Mouse (Mus musculus) CH12.LX (cell line): ENCODE measurements around the gene Gm42417. TPM values are rescaled to one million over a fixed set of nuclear protein-coding genes. Genes with fewer than 3 reads are reported as not detected.
A peak's percentile ranks its signal among the peaks of the same experiment; 100 is the strongest.

ENCODE experiments used
- DNase-seq: peaks from one replicate; pipeline ENCODE4 v3.0.0-alpha.2; 2013; ENCODE audit errors: extremely low read depth
- H3K27ac ChIP-seq: 2 replicates; pipeline ENCODE4 v1.5.1; 2012; ENCODE audit warnings: low read depth, mild to moderate bottlenecking, control low read depth, moderate library complexity; ENCODE audit not compliant: insufficient read depth
- H3K27me3 ChIP-seq: replicated peaks from 2 replicates; pipeline ENCODE3; 2012; ENCODE audit warnings: inconsistent platforms
- H3K36me3 ChIP-seq, 2 experiments: replicated peaks in 1 of 2; 2 replicates each; pipeline versions ENCODE3 to v1.6.1; 2012; ENCODE audit warnings: inconsistent platforms in 1 of 2, low read length in 1 of 2, mild to moderate bottlenecking in 1 of 2, mixed read lengths in 1 of 2, moderate library complexity in 1 of 2; ENCODE audit not compliant: control insufficient read depth in 1 of 2, insufficient read depth in 1 of 2
- H3K4me1 ChIP-seq, 2 experiments: 2 replicates each; pipeline ENCODE4 v1.6.1; 2012; ENCODE audit warnings: inconsistent platforms in 1 of 2, moderate library complexity in 1 of 2; ENCODE audit not compliant: insufficient read depth in 2 of 2, control insufficient read depth in 1 of 2
- H3K4me2 ChIP-seq: 2 replicates; pipeline ENCODE4 v1.6.1; 2012; ENCODE audit warnings: low read depth, mild to moderate bottlenecking, control low read depth; ENCODE audit not compliant: poor library complexity, insufficient read depth, severe bottlenecking
- H3K4me3 ChIP-seq, 3 experiments: fragments of 150-350 bp in 1 of 3; sonication (generic) in 1 of 3; replicated peaks in 1 of 3; 2 replicates each; pipeline versions ENCODE3 to v1.5.1; 2011 to 2012; ENCODE audit warnings: low read depth in 2 of 3, low read length in 2 of 3, mild to moderate bottlenecking in 2 of 3, moderate library complexity in 2 of 3, control low read depth in 1 of 3, improper control_type of control experiment in 1 of 3, inconsistent platforms in 1 of 3, mixed read lengths in 1 of 3; ENCODE audit not compliant: poor library complexity in 1 of 3
- H3K79me2 ChIP-seq: replicated peaks from 2 replicates; pipeline ENCODE4 v1.6.1; 2012; ENCODE audit warnings: mild to moderate bottlenecking, moderate library complexity; ENCODE audit not compliant: control insufficient read depth, poor library complexity, insufficient read depth, severe bottlenecking; ENCODE audit errors: extremely low read depth
- H3K9ac ChIP-seq: 2 replicates; pipeline ENCODE4 v1.6.1; 2012; ENCODE audit warnings: low read depth, mild to moderate bottlenecking, control low read depth, moderate library complexity; ENCODE audit not compliant: insufficient read depth
- H3K9me3 ChIP-seq: replicated peaks from 2 replicates; pipeline ENCODE3; 2012; ENCODE audit warnings: low read length, inconsistent platforms, mixed read lengths
- CHD1 ChIP-seq: IDR thresholded peaks from 2 replicates; pipeline ENCODE4 v1.6.1; 2012; ENCODE audit warnings: low read depth, low read length, improper control_type of control experiment, inconsistent platforms
- CHD2 ChIP-seq: IDR thresholded peaks from 2 replicates; pipeline ENCODE4 v1.6.1; 2011; ENCODE audit warnings: low read length, improper control_type of control experiment
- CTCF ChIP-seq, 2 experiments: IDR thresholded peaks in 1 of 2; conservative IDR thresholded peaks in 1 of 2; 2 replicates each; pipeline ENCODE4 v1.5.1; 2011 to 2012; ENCODE audit warnings: low read depth in 2 of 2, low read length in 2 of 2, improper control_type of control experiment in 1 of 2, inconsistent platforms in 1 of 2, mild to moderate bottlenecking in 1 of 2, moderate library complexity in 1 of 2
- ELF1 ChIP-seq: IDR thresholded peaks from 2 replicates; pipeline ENCODE4 v1.6.1; 2014; ENCODE audit warnings: low read depth, mild to moderate bottlenecking, inconsistent platforms, low read length, improper control_type of control experiment
- GABPA ChIP-seq: IDR thresholded peaks from 2 replicates; pipeline ENCODE4 v1.6.1; 2012; ENCODE audit warnings: low read depth, low read length, improper control_type of control experiment, inconsistent platforms; ENCODE audit not compliant: insufficient replicate concordance
- HCFC1 ChIP-seq: IDR thresholded peaks from 2 replicates; pipeline ENCODE4 v1.6.1; 2012; ENCODE audit warnings: low read depth, mild to moderate bottlenecking, inconsistent platforms, low read length, improper control_type of control experiment
- IRF4 ChIP-seq: IDR thresholded peaks from 2 replicates; pipeline ENCODE4 v1.6.1; 2014; ENCODE audit warnings: low read depth, mild to moderate bottlenecking, inconsistent platforms, low read length, improper control_type of control experiment
- JUN ChIP-seq: IDR thresholded peaks from 2 replicates; pipeline ENCODE4 v1.6.1; 2011; ENCODE audit warnings: low read depth, mild to moderate bottlenecking, low read length, improper control_type of control experiment, moderate library complexity; ENCODE audit not compliant: insufficient read depth
- JUND ChIP-seq: conservative IDR thresholded peaks from 2 replicates; pipeline ENCODE4 v1.6.1; 2011; ENCODE audit warnings: low read depth, low read length, improper control_type of control experiment
- MAZ ChIP-seq: IDR thresholded peaks from 2 replicates; pipeline ENCODE4 v1.6.1; 2012; ENCODE audit warnings: low read depth, mild to moderate bottlenecking, inconsistent platforms, low read length, improper control_type of control experiment, moderate library complexity
- MEF2A ChIP-seq: IDR thresholded peaks from 2 replicates; pipeline ENCODE4 v1.6.1; 2014; ENCODE audit warnings: low read depth, mild to moderate bottlenecking, inconsistent platforms, low read length, improper control_type of control experiment, borderline replicate concordance
- MYC ChIP-seq: IDR thresholded peaks from 2 replicates; pipeline ENCODE4 v1.6.1; 2011; ENCODE audit warnings: low read depth, mild to moderate bottlenecking, improper control_type of control experiment, low read length
- NRF1 ChIP-seq: IDR thresholded peaks from 2 replicates; pipeline ENCODE4 v1.6.1; 2014; ENCODE audit warnings: low read depth, mild to moderate bottlenecking, inconsistent platforms, low read length, improper control_type of control experiment, moderate library complexity
- PAX5 ChIP-seq: IDR thresholded peaks from 2 replicates; pipeline ENCODE4 v1.6.1; 2012; ENCODE audit warnings: low read length, inconsistent platforms, mixed read lengths
- RCOR1 ChIP-seq: conservative IDR thresholded peaks from 2 replicates; pipeline ENCODE4 v1.6.1; 2012; ENCODE audit warnings: low read depth, mild to moderate bottlenecking, inconsistent platforms, low read length, improper control_type of control experiment
- SIN3A ChIP-seq: IDR thresholded peaks from 2 replicates; pipeline ENCODE4 v1.6.1; 2012; ENCODE audit warnings: low read length, improper control_type of control experiment, inconsistent platforms
- TBP ChIP-seq: conservative IDR thresholded peaks from 2 replicates; pipeline ENCODE4 v1.6.1; 2011; ENCODE audit warnings: low read depth, low read length, improper control_type of control experiment
- TCF12 ChIP-seq: IDR thresholded peaks from 2 replicates; pipeline ENCODE4 v1.6.1; 2014; ENCODE audit warnings: low read depth, mild to moderate bottlenecking, inconsistent platforms, low read length, improper control_type of control experiment
- USF2 ChIP-seq: conservative IDR thresholded peaks from 2 replicates; pipeline ENCODE4 v1.6.1; 2011; ENCODE audit warnings: low read depth, low read length, improper control_type of control experiment
- ZKSCAN1 ChIP-seq: IDR thresholded peaks from 2 replicates; pipeline ENCODE4 v1.6.1; 2012; ENCODE audit warnings: low read depth, inconsistent platforms, low read length, improper control_type of control experiment, borderline replicate concordance
- ZMIZ1 ChIP-seq: IDR thresholded peaks from 2 replicates; pipeline ENCODE4 v1.6.1; 2012; ENCODE audit warnings: low read depth, mild to moderate bottlenecking, inconsistent platforms, low read length, improper control_type of control experiment
- dilution Hi-C: fragments of 300-500 bp; cut with MboI; formaldehyde crosslinking; loops from 2 replicates; pipeline ENCODE4 v1.14.3; 2020; ENCODE audit warnings: low sequenced_read_pairs; ENCODE audit not compliant: extremely low pct_unique_long_range_greater_than_20kb, extremely low pct_ligation_motif_present
- in situ Hi-C: fragments of 300-500 bp; cut with MboI; formaldehyde crosslinking; loops from 3 replicates; pipeline ENCODE4 v1.14.3; 2019; ENCODE audit warnings: low sequenced_read_pairs, low pct_ligation_motif_present, low pct_unique_long_range_greater_than_20kb, mixed read lengths
- polyA plus RNA-seq: library from polyadenylated mRNA; unstranded; fragments of >175 nt; gene quantifications from 2 replicates; pipeline ENCODE4 v1.2.1, GENCODE M21; 2012; ENCODE audit warnings: low read depth; ENCODE audit not compliant: insufficient read length
- total RNA-seq, 2 experiments: library from RNA; depleted of rRNA; stranded (reverse); fragments of 300-350 nt in 1 of 2; fragments of >200 nt in 1 of 2; gene quantifications; 2 replicates each; pipeline ENCODE4 v1.2.3; 2012 to 2014

Gm42417 gene
- total and polyA plus RNA-seq, 3 experiments = 0.08 to 3.9 TPM; not detected in 1

DNA sequence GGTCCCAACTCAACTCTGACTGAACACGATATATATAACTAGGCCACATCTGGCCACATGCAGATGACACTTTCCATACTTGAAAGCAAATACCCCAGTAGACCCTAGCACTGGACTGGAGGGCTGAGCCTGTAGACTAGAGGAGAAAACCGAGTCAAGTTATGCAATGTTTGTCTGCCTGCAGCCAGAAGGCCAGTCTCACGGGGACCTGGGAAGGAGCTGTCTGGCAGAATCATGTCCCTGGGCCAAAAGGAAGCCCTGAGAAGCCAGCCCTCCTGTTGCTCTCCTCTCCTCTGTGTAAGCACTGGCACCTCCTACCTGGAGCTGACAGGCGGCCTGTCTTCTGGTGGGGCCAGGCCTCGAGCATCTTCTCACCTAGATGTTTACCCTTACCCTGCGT lies 36.1 kb upstream of the Gm42417 start:
- no peaks in the 10 kb centered on the region for H3K36me3 ChIP-seq
- no peak overlapping the region for H3K9ac ChIP-seq
- no peaks in the 10 kb centered on the region for H3K79me2 ChIP-seq
- no peak for TF ChIP-seq NRF1
- TF ChIP-seq MEF2A = no peak
- no peak for TF ChIP-seq RCOR1
- TF ChIP-seq IRF4 = no peak
- TF ChIP-seq TBP = no peak
- no peak for TF ChIP-seq PAX5
- TF ChIP-seq CHD2 = no peak
- TF ChIP-seq SIN3A = no peak
- no peak for TF ChIP-seq CTCF (conservative IDR thresholded peaks at IDR 0.05 in 1 of 2, IDR thresholded peaks at IDR 0.05 in 1 of 2; ENCODE audit: low read depth in 2 of 2, low read length in 2 of 2)
- no peak for TF ChIP-seq ELF1
- TF ChIP-seq MAZ = no peak
- H3K27me3 ChIP-seq = no peaks in the 10 kb centered on the region
- dilution Hi-C loops (no loop called here), in situ Hi-C loops (no loop called here)
- H3K4me1 ChIP-seq = peaks cover 2 to 23% of the 10 kb centered on the region in 2 experiments; a peak in 3 of 4 replicates
- DNase-seq = no peak
- H3K4me2 ChIP-seq = no peak overlapping the region
- H3K27ac ChIP-seq = no peak overlapping the region
- H3K4me3 ChIP-seq = no peak overlapping the region
- H3K9me3 ChIP-seq = no peaks in the 10 kb centered on the region

- H3K27me3 ChIP-seq = no peaks in the 10 kb centered on the region
- no peak overlapping the region for H3K4me2 ChIP-seq
- in situ Hi-C loops (no loop called here), dilution Hi-C loops (no loop called here)
- no peak for DNase-seq
- no peak overlapping the region for H3K27ac ChIP-seq
- no peak overlapping the region for H3K9ac ChIP-seq
- H3K36me3 ChIP-seq = no peaks in the 10 kb centered on the region
- no peaks in the 10 kb centered on the region for H3K9me3 ChIP-seq
- no peaks in the 10 kb centered on the region for H3K79me2 ChIP-seq
- no peak overlapping the region for H3K4me3 ChIP-seq
- peaks cover 2 to 21% of the 10 kb centered on the region in 2 experiments; a peak in 3 of 4 replicates for H3K4me1 ChIP-seq
- TF ChIP-seq CHD2 (0 out of 2 replicates have a peak, but pooled peaks have one; percentile 41), CHD1 (no peak)
These were observed 35.1 kb upstream of the Gm42417 start for GRCm38 (mm10) chr1:36574196-36574955.

GRCm38 (mm10) chr1:36573524-36573923 lies 34.3 kb upstream of the Gm42417 start:
- no peak for DNase-seq
- dilution Hi-C loops (no loop called here), in situ Hi-C loops (no loop called here)
- no peak overlapping the region for H3K9ac ChIP-seq
- H3K4me1 ChIP-seq = peaks cover 2 to 26% of the 10 kb centered on the region in 2 experiments; a peak in 3 of 4 replicates
- no peaks in the 10 kb centered on the region for H3K27me3 ChIP-seq
- no peaks in the 10 kb centered on the region for H3K9me3 ChIP-seq
- H3K4me2 ChIP-seq = no peak overlapping the region
- TF ChIP-seq ZKSCAN1 (no peak), MAZ (no peak), CHD2 (no peak), TCF12 (no peak), JUN (no peak), CHD1 (no peak), IRF4 (no peak), GABPA (no peak), HCFC1 (no peak), USF2 (no peak), PAX5 (no peak), ELF1 (no peak), ZMIZ1 (no peak), MEF2A (no peak), MYC (no peak), JUND (no peak)
- no peak overlapping the region for H3K4me3 ChIP-seq
- no peak overlapping the region for H3K27ac ChIP-seq
- no peaks in the 10 kb centered on the region for H3K79me2 ChIP-seq
- no peaks in the 10 kb centered on the region for H3K36me3 ChIP-seq
